Mouse (Mus musculus) heart, adult 11 months (tissue): ENCODE data around the gene Kctd11.
A peak's percentile ranks its signal among the peaks of the same experiment; 100 is the strongest.

Experiments
- DNase-seq: peaks from one replicate; pipeline ENCODE4 v3.0.0; 2022

The Kctd11 gene

DNA sequence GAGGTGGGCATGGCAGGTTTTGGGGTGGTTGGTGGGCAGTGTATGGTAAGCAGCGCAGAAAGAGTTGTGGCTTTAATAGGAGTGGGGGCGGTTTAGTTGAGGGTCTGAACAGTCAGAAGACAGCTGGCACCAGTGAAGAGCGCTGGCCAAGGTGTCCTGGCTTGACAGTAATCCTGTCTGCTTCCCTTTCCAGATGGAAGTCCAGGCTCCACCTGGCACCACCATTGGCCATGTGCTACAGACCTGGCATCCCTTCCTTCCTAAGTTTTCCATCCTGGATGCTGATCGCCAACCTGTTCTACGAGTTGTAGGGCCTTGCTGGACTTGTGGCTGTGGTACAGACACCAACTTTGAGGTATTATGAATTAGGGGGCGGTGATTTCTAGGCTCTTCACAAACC is 33.2 kb downstream of the Kctd11 start:
- no peak for DNase-seq

DNA sequence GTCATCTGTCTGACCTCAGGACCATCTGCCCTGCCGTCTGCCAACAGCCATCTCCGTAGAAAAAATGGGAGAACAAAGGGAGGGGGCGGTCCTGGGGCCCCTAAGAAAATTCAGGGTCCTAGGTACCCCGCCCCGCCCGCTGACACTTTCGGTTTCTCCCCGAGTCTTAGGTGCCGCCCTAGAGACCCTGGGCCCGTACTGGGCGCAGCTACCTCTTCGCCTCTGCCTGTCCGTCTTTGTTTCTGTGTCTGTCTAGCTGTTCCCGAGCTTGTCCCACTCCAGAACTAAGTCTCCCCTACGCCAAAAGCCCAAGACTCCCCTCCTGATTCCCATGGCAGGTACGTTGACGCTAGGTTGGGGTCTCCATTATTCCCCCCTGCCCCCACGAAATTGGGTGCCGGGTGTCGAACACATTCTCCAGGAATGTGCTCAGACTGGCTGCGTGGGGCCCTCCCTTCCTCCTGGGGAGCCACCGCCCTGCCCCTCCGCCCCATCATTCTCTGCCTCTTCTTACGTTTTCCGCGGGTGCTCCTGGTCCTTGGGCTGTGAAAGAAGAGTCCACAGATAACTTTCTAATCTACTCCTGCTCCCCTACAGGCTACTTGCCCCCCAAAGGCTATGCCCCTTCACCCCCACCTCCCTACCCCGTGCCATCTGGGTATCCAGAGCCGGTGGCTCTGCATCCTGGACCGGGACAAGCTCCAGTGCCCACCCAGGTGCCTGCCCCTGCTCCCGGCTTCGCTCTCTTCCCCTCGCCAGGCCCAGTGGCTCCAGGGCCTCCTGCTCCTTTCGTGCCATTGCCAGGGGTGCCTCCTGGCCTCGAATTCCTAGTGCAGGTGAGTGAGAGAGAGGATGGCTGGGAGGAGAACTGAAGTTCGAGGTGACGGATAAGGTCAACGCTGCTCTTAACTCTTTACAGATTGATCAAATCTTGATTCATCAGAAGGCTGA is 34.2 kb downstream of the Kctd11 start:
- peak; percentile 97 for DNase-seq

DNA sequence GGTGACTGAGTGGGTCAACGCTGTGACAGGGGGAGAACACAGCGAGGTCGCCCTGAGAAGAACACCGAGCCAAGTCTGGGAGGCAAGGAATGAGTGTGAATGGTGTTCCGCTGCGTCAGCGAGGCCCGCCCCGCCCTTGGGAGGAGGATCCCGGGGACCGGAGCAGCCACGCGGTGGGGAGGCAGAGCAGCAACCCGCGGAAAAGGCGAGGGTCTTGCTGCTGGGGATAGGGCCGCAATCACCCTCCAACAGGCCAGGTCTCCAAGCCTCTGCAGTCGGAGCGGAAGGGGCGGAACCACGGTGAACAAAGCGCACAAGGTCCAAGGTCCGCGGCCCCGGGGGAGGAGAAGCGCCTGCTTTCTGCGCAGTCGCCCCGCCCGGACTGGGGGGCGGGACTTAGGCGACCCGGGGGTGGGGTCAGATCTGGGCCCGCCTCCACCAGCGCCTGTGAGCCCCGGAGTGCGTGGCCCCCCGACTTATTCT is 35.0 kb downstream of the Kctd11 start, which contains the start of gene Plscr3:
TSS of gene Plscr3 (plus strand) at position 179 of the 483 bp plus-strand sequence.
- peak; percentile 99 for DNase-seq

DNA sequence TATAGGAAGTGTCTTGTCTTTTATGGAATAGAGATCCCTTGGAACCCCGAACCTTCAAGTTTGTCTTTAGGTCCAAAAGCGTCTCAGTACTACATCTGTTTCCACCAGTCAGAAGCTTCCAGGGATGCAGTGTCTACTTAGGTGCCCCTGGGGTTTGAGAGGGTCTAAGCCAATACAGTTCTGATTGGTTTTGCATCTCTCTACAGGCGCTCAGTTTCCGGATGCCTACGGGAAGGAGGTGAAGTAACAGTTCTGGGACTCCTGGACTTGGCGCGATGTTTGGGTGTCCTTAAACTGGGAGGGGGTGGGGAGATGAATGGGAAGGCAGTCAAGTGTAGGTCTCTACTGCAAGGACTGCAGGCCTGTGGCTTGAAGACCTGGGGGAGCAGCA is 42.5 kb downstream of the Kctd11 start:
- no peak for DNase-seq

DNA sequence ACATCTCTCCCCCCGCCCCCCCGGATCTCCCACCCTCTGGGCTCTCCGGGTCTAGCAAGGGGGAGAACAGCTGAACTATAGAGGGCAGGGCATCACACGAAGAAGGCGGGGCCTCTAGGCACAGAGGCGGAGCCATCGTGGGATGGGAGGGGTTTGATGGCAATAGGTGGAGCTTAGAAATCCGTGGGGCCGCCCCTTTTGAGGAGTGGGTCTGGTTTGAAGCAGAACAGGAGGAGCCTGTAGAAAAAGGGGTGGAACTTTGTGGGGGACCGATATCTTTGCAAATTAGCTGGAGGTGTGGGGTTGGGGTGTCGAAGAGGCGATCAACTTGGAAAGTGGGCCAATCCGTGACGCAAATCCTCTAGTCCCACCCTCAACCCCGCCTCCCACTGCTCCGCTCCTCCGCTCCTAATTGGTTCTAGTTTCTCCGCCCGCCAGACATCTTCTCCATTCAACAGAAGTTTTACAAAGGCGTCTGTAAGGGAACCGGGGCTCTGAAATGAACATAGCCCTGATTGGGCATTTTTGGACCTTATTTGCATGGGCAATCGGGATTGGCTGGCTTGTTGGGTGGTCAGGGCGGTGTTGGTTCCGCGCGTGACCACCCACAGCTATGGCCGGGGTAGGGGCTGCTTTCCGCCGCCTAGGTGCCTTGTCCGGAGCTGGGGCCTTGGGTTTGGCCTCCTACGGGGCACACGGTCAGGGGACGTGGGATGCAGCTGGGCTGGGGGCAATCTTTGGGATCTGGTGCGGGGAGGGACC is 43.1 kb downstream of the Kctd11 start, which contains the start of gene Tmem256:
TSS of gene Tmem256 (plus strand) at position 563 of the 762 bp plus-strand sequence.
- peak; percentile 100 for DNase-seq

DNA sequence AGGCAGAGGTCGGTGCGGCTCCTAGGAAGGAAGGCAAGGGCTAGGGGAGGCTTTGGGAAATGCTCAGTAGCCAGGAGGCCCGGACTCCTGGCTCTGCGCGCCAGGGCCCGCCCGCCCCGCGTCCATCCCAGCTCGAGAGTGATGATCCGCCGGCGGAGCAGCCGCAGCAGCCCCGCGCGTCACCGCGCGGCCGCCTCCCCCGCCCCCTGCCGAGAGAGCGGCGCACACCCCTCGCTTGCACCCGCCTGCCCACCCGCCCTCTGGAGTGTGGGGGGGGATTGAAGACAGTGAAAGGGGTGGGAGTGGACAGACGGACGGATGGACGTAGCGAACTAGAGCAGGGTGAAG is 43.6 kb downstream of the Kctd11 start, which contains the start of gene Nlgn2:
TSS of gene Nlgn2 (minus strand) at position 181 of the 348 bp plus-strand sequence.
- DNase-seq = no peak

DNA sequence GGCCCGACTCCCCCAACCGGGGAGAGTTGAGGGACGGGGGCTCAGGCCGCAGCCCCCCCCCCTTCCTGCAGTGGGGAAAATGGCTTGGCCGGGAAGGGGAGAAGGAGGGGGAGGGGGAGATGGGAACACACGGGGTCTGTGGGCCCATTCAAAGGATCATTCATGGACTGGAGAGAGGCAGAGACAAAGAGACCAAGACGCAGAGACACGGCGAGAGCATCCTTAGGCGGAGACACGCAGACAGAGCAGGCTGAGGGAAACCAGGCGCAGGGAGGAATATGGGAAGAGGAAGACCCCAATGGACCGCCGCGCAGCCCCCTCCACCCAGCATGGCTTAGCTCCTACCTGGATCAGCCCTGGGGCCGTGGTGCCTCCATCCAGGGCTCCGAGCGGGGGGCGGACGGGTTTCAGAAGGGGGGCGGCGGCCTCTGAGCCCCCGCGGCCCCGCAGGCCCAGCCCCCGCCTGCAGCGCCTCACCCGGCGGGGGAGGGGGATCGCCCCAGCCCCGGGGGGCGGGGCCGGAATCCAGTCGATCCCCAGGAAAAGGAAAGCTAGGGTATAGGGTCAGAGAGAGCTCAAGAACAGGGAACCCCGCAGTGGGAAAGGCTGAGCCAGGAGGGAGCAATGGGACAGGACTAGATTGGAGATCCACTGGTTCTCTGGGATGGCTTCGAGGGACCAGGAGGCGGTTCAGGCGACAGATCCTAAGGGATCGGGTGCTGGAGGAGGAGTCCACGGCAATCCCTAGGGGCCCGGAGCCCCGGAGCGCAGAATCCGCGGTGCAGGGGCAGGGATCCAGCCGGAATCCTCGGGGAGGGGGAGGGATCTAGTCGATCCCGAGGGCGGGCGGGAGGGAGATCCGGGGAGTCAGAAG is 44.3 kb downstream of the Kctd11 start:
- DNase-seq = peak; percentile 98

DNA sequence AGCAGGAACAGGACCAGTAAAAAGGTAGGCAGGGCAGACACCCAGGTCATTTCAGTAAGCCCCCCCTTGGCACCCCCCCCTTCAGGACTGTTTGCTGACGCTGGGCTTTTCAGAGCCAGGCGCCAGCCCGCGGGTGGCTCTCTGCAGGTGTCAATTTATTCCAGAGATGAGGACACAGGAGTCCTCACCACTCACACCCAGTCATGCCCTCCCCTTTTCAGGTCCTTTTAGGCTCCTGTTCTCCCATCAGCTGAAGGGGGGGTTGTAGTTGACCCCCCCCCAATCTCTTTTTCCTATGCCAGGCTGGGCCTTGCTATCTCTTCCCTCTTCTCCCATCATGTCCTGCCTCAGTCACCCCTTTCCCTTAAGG is 45.3 kb downstream of the Kctd11 start:
- DNase-seq = no peak

DNA sequence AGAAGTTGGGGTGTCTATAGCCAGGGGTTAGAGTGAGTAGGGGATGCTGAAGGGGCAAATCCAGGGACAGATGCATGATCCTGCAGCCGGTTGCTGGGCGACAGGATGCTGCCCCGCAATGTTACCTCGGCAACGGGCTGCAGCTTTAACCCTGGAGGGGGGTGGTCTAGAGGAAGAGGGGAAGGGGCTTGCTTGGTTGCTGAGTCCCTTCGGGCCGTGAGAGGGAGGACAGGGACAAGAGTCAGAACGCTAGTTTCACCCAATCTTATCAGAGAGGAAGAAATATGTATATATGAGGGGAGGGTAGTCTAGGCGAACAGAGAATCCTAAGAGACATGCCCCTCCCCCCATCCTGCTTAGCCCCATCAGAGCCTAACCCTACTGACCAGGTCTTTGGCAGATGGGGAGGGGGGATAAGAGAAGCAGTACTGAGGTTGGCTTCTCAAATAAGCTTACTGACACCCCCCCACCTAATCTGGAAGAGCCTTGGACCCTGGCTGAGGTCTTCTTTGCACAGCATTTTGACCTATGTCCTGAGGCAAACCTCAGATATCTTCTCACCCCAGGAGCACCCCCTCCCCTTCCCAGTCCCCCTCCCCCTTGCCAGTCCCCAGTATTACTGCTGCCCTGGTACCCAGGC is 45.8 kb downstream of the Kctd11 start:
- DNase-seq = no peak

DNA sequence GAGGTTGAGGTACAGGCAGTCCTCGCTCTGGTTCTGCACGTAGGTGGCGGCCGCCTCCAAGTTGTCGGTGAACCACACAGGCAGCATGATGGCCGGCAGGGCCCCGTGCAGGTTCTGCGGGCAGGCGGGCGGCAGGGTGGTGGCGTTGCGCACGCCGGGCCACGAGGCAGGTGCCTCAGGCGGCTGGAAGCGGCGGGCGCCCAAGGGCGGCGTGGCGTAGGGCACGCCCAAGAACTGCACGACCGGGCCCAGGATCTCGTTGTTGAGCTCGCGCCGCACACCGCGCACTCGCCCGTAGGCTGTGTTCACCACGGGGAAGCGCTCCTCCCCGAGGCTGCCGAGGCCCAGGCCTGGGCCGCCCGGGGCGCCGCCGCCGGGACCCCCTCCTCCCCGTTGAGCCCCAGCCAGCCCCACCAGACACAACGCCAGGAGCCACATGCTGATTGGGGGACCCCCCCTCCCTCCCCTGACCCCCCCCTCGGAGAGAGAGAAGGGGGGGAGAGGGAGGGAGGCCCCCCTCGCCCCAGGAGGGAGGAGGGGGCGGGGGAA is 47.1 kb downstream of the Kctd11 start:
- no peak for DNase-seq

DNA sequence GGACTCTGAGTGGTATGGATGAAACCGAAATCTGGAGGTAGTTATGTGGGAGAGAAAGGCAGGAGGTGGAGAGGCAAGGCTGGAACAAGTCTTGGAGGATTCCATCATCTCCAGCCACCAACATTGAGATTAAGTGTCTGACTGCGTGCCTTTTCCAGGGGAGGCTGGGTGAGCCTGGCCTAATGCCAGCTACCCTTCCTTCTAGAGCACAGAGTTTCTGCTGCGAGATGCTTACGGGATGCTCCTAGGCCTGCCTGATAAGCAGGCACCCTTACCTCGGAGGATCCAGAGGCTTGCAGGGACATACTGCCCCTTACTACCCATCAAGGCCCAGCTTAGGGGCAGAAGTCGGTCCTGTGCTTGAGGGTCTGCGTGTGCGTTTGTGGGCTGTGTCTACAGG is 47.7 kb downstream of the Kctd11 start:
- DNase-seq = no peak

DNA sequence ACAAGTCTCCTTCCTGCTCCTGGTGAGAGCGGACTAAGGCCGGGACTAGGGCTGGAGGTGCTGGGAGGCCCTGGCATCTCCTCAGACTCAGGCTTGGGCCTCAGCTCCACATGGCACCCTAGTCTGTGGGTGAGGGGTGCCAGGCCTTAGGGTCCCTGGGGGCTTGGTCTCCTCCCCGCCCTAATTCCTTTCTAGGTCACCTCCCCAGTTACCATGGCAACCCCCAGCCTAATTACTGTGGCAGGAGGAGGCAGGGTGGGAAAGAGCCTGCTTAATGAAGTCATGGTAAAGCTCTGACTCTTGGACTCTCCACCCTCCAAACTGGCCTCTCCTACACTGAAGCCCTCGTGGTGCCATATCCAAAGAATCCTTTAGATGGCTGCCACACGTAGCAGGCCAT is 52.4 kb downstream of the Kctd11 start:
- no peak for DNase-seq
